In the genomic region with DNA sequence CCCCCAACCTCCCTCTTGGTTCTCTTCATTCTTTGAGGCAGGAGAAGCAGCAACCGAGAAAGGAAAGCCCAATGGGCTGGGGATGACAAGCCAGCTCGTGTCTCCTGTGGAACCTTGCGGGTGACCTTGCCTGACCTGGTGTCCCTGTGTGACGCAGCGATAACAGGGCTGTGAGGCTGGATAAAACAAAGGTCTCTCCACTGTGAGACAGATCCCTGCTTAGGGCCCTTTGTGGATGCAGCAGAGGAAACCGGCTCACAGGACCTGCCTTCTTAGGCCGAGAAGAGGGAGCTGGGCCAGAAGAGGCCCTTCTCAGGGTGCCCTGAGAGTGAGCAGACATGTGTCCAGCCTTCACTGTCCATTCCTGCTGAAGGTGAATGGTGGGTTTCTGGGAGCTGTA, we compare ENCODE assay signal across 11 mouse cellular contexts. TPM values are rescaled to one million over a fixed set of nuclear protein-coding genes. Genes with fewer than 3 reads are reported as not detected.
DNase-seq lines count a peak whose midpoint lies in the region; ATAC-seq and TF ChIP-seq lines count a peak whose summit lies in the region.
"Had no signal": no experiment of that assay in that cellular context is flagged by ENCODE, and none has a peak within 500 bp of the region (broad histone marks: within the 10 kb centered on the region; RNA-seq: fewer than 3 reads in every experiment).

No protein-coding gene starts in this region.

- no peak overlapping the region for H3K4me2 ChIP-seq in lung, postnatal 0 days (replicated peaks; ENCODE audit: low read depth, low read length)

- no peak for TF ChIP-seq CTCF in lung, postnatal 0 days (IDR thresholded peaks at IDR 0.05)

- no peak for ATAC-seq in lung, postnatal 0 days
- no peak for ATAC-seq in frontal cortex, adult (ENCODE audit: low TSS enrichment)

- no peak overlapping the region for H3K4me3 ChIP-seq in lung, postnatal 0 days (ENCODE audit: low read depth, low read length)
- no peak overlapping the region for H3K4me3 ChIP-seq in embryonic facial prominence, embryonic 10.5 days

- no peaks in the 10 kb centered on the region for H3K9me3 ChIP-seq in lung, postnatal 0 days (ENCODE audit: low read length)
- no peaks in the 10 kb centered on the region for H3K9me3 ChIP-seq in embryonic facial prominence, embryonic 10.5 days

- 0 out of 2 replicates have a peak, but pooled peaks cover 4% of the 10 kb centered on the region for H3K27me3 ChIP-seq in lung, postnatal 0 days (replicated peaks; ENCODE audit: insufficient read depth, low read length)
- H3K27me3 ChIP-seq in embryonic facial prominence, embryonic 10.5 days (replicated peaks; ENCODE audit: low read depth, poor library complexity, severe bottlenecking), result peaks cover 41% of the 10 kb centered on the region

- intact Hi-C loops in heart, postnatal 14 days (cut with DNase I), result no loop called here

- no peaks in the 10 kb centered on the region; the same call in 1 of the 2 replicates for H3K4me1 ChIP-seq in lung, postnatal 0 days (ENCODE audit: insufficient read depth, low read depth, low read length)
- peaks cover 48% of the 10 kb centered on the region for H3K4me1 ChIP-seq in embryonic facial prominence, embryonic 10.5 days

- TF ChIP-seq EP300 in lung, postnatal 0 days (IDR thresholded peaks at IDR 0.05), result no peak

- no peaks in the 10 kb centered on the region for H3K36me3 ChIP-seq in lung, postnatal 0 days (ENCODE audit: insufficient read depth, low read length)
- H3K36me3 ChIP-seq in embryonic facial prominence, embryonic 10.5 days (replicated peaks), result no peaks in the 10 kb centered on the region

- H3K27ac ChIP-seq in lung, postnatal 0 days (ENCODE audit: low read length), result no peak overlapping the region
- H3K27ac ChIP-seq in embryonic facial prominence, embryonic 10.5 days (replicated peaks), result peak overlapping the region; percentile 62; the same call in 1 of the 2 replicates

- DNase-seq in adrenal gland, adult 2 months, result peak; percentile 70
- no peak for DNase-seq in adrenal gland, adult 18-20 months (ENCODE audit: low spot score in 2 of 2)
- DNase-seq in lung, postnatal 10 days, result peak; percentile 17
- no peak for DNase-seq in lung, postnatal 0 days (ENCODE audit: low spot score)
- DNase-seq in embryonic facial prominence, embryonic 10.5 days (ENCODE audit: low spot score), result no peak
- DNase-seq in heart, postnatal 14 days, result peak; percentile 36 to 52
- DNase-seq in spleen, postnatal 4 days (ENCODE audit: low spot score in 2 of 2), result no peak
- DNase-seq: cerebellum, adult 8-10 months; gastrocnemius, postnatal 25 days; kidney, adult 11 months had no signal

- 39% methylated on average over 7 of the region's 7 CpGs for WGBS in lung, postnatal 0 days
- WGBS in embryonic facial prominence, embryonic 10.5 days, result 21% methylated on average over 7 of the region's 7 CpGs

- H3K9ac ChIP-seq in lung, postnatal 0 days (replicated peaks; ENCODE audit: low read depth), result no peak overlapping the region

RNA-seq across cellular contexts. Expression of a gene that starts 3.5 kb away (rescaled TPM):
- 1 to 10 TPM; 3.2 to 7.3 TPM for total RNA-seq in adrenal gland, adult 2 months (2021)
- polyA plus RNA-seq in adrenal gland, adult 2 months (2012; rRNA removed), result 9.1 and 11.4 TPM in 2 replicates
- 1 to 10 TPM; 3.9 to 4.8 TPM for total RNA-seq in adrenal gland, adult 18-20 months (2021)
- polyA plus RNA-seq in lung, postnatal 0 days (2015; fragmentation: Nextera tagmentation; extraction: Ambion mirVana), result 33.8 and 34.6 TPM in 2 replicates
- polyA plus RNA-seq in embryonic facial prominence, embryonic 10.5 days (2016; fragmentation: Nextera tagmentation; extraction: Ambion mirVana), result 2.3 TPM in 2 replicates
- total RNA-seq in heart, postnatal 14 days (2021), result 10 to 100 TPM; 11.2 to 12.9 TPM

RNA-seq across cellular contexts. Expression of a gene that starts 12.5 kb away (rescaled TPM):
- 10 to 100 TPM in 1 of 2 experiments, 1 to 10 TPM in 1; 7.4 to 13.6 TPM for total RNA-seq in adrenal gland, adult 2 months (2021)
- polyA plus RNA-seq in adrenal gland, adult 2 months (2012; rRNA removed), result 4.5 and 4.7 TPM in 2 replicates
- 1 to 10 TPM; 6.9 to 8.8 TPM for total RNA-seq in adrenal gland, adult 18-20 months (2021)
- 13.8 and 13.9 TPM in 2 replicates for polyA plus RNA-seq in lung, postnatal 0 days (2015; fragmentation: Nextera tagmentation; extraction: Ambion mirVana)
- polyA plus RNA-seq in embryonic facial prominence, embryonic 10.5 days (2016; fragmentation: Nextera tagmentation; extraction: Ambion mirVana), result 30.9 and 32.6 TPM in 2 replicates
- total RNA-seq in heart, postnatal 14 days (2021), result 10 to 100 TPM; 43.0 to 43.6 TPM

RNA-seq across cellular contexts. Expression of a gene that starts 40.2 kb away (rescaled TPM):
- total RNA-seq in adrenal gland, adult 2 months (2021), result 100 to 1,000 TPM; 298 to 606 TPM
- polyA plus RNA-seq in adrenal gland, adult 2 months (2012; rRNA removed), result 1,564 and 1,830 TPM in 2 replicates
- 100 to 1,000 TPM; 395 to 578 TPM for total RNA-seq in adrenal gland, adult 18-20 months (2021)
- polyA plus RNA-seq in lung, postnatal 0 days (2015; fragmentation: Nextera tagmentation; extraction: Ambion mirVana), result 343 and 439 TPM in 2 replicates
- 34.1 and 35.6 TPM in 2 replicates for polyA plus RNA-seq in embryonic facial prominence, embryonic 10.5 days (2016; fragmentation: Nextera tagmentation; extraction: Ambion mirVana)
- 10 to 100 TPM; 64.8 to 66.0 TPM for total RNA-seq in heart, postnatal 14 days (2021)

RNA-seq across cellular contexts. Expression of a gene that starts 40.4 kb away (rescaled TPM):
- total RNA-seq in adrenal gland, adult 2 months (2021), result 10 to 100 TPM; 26.2 to 45.8 TPM
- polyA plus RNA-seq in adrenal gland, adult 2 months (2012; rRNA removed), result 86.0 and 113 TPM in 2 replicates
- total RNA-seq in adrenal gland, adult 18-20 months (2021), result 10 to 100 TPM; 31.1 to 41.3 TPM
- 22.8 and 24.7 TPM in 2 replicates for polyA plus RNA-seq in lung, postnatal 0 days (2015; fragmentation: Nextera tagmentation; extraction: Ambion mirVana)
- polyA plus RNA-seq in embryonic facial prominence, embryonic 10.5 days (2016; fragmentation: Nextera tagmentation; extraction: Ambion mirVana), result 43.9 and 46.9 TPM in 2 replicates
- 10 to 100 TPM; 32.9 to 33.0 TPM for total RNA-seq in heart, postnatal 14 days (2021)

RNA-seq across cellular contexts. Expression of a gene that starts 58.8 kb away (rescaled TPM):
- 100 to 1,000 TPM in 1 of 2 experiments, 10 to 100 TPM in 1; 76.7 to 111 TPM for total RNA-seq in adrenal gland, adult 2 months (2021)
- polyA plus RNA-seq in adrenal gland, adult 2 months (2012; rRNA removed), result 25.3 and 28.9 TPM in 2 replicates
- total RNA-seq in adrenal gland, adult 18-20 months (2021), result 10 to 100 TPM; 88.9 to 94.8 TPM
- polyA plus RNA-seq in lung, postnatal 0 days (2015; fragmentation: Nextera tagmentation; extraction: Ambion mirVana), result 46.7 and 51.7 TPM in 2 replicates
- polyA plus RNA-seq in embryonic facial prominence, embryonic 10.5 days (2016; fragmentation: Nextera tagmentation; extraction: Ambion mirVana), result 60.7 and 61.7 TPM in 2 replicates
- 100 to 1,000 TPM; 156 to 165 TPM for total RNA-seq in heart, postnatal 14 days (2021)

Comparison
In these comparisons a context has a peak if more than half of its experiments do, and no peak if none do; other contexts are left out.
1. DNase-seq: peak in adrenal gland, adult 2 months (single experiment), lung, postnatal 10 days (single experiment) and heart, postnatal 14 days (2 of 2); none in adrenal gland, adult 18-20 months (0 of 2), lung, postnatal 0 days (single experiment), embryonic facial prominence, embryonic 10.5 days (single experiment) and spleen, postnatal 4 days (0 of 2).
2. RNA of a gene that starts 40.2 kb away (total RNA-seq): 298 to 606 TPM in adrenal gland, adult 2 months and 395 to 578 TPM in adrenal gland, adult 18-20 months; 64.8 to 66.0 TPM in heart, postnatal 14 days; every median in the first group is over 4 times any median in the second.